Mouse (Mus musculus): Measurements from ENCODE around the gene Cmip. TPM values are rescaled to one million over a fixed set of nuclear protein-coding genes. Genes with fewer than 3 reads are reported as not detected.

Gene Cmip
- 13.9 and 14.3 TPM in 2 replicates for polyA plus RNA-seq (2015; fragmentation: Nextera tagmentation; extraction: Ambion mirVana)

DNA sequence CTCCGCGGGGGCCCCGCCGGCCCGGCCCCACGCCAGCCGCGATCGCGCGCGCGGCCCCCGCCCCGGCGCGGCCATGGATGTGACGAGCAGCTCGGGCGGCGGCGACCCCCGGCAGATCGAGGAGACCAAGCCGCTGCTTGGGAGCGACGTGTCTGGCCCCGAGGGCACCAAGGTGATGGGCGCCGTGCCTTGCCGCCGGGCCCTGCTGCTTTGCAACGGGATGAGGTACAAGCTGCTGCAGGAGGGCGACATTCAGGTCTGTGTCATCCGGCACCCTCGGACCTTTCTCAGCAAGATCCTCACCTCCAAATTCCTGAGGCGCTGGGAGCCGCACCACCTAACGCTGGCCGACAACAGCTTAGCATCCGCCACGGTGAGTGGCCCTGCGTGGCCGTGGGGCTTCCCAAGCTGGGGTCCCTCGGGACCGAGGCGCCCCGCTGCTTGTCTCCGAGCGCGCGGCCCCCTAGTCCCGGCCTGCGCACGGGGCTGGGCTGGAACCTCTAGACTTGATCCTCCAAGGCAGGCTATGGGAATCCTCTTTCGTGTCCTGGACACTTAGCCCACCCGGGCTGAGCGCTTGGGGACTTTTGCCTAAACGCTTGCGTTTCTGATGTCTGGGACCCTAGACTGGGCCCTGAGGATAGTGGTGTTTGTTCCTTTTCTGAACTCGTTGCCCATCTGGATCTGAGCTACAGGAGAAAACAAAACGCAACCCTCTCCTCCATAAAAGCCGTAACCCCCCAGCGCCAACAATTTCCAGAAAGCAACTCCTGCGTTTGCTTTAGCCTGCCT, at the start of gene Cmip:
Gene Cmip, plus strand, starts transcription at position 36 of the 792 bp plus-strand sequence.
- WGBS = under 1% methylated on average over 51 of the region's 65 CpGs
- ATAC-seq (ENCODE audit: low FRiP score, low read depth) = peak; percentile 29
- H3K9ac ChIP-seq = peak within 1 kb of the TSS; percentile 95

DNA sequence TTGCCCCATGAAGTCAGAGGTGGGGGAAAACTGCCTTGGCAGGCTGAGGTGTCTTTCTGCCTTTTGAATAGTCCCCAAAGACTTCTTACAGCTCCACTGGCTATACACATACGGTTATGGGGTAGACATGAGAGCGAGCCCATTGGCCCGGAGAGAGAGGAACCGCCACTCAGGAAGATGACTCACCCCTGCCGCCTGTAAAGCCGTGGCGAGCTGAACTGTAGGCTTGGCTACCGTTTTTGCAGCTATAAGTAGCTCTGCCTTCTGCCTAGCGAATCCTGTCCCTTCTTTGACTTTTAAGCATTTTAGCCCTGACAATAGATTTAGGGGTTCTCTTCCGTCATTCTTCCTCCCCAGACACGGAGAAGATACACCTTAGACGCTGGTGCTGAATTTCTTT, 47.7 kb upstream of the Cmip start:
- H3K4me3 ChIP-seq = no peak overlapping the region
- H3K9ac ChIP-seq = no peak overlapping the region
- H3K4me1 ChIP-seq = no peaks in the 10 kb centered on the region
- H3K4me2 ChIP-seq (replicated peaks) = no peak overlapping the region
- ATAC-seq (ENCODE audit: low FRiP score, low read depth) = 0 out of 2 replicates have a peak, but pooled peaks have one; percentile 24
- H3K27me3 ChIP-seq = no peaks in the 10 kb centered on the region
- H3K27ac ChIP-seq = no peak overlapping the region
- H3K36me3 ChIP-seq = peaks cover 55% of the 10 kb centered on the region
- 86% methylated on average over 12 of the region's 12 CpGs for whole genome bisulfite sequencing
- no peaks in the 10 kb centered on the region for H3K9me3 ChIP-seq

More for the DNA sequence above, at the start of gene Cmip:
- Histone ChIP-seq H3K27me3 (no peaks in the 10 kb centered on the region), H3K4me2 (replicated peaks) (peak within 1 kb of the TSS; percentile 89), H3K9me3 (no peaks in the 10 kb centered on the region), H3K36me3 (no peaks in the 10 kb centered on the region), H3K4me3 (peak within 1 kb of the TSS; percentile 96), H3K27ac (peak within 1 kb of the TSS; percentile 82), H3K4me1 (peaks cover 42% of the 10 kb centered on the region)

GRCm38 (mm10) chr8:117212100-117212499, 44.8 kb upstream of the Cmip start:
- no peak for ATAC-seq (ENCODE audit: low FRiP score, low read depth)
- Histone ChIP-seq H3K27ac (no peak overlapping the region), H3K9me3 (no peaks in the 10 kb centered on the region), H3K4me2 (replicated peaks) (no peak overlapping the region), H3K4me3 (no peak overlapping the region), H3K9ac (no peak overlapping the region), H3K27me3 (no peaks in the 10 kb centered on the region), H3K36me3 (peaks cover 55% of the 10 kb centered on the region), H3K4me1 (no peaks in the 10 kb centered on the region)
- 89% methylated on average over 11 of the region's 11 CpGs for WGBS

GRCm38 (mm10) chr8:117217724-117218123, 39.1 kb upstream of the Cmip start:
- no peaks in the 10 kb centered on the region for H3K4me1 ChIP-seq
- H3K36me3 ChIP-seq = peaks cover 24% of the 10 kb centered on the region
- H3K9me3 ChIP-seq = no peaks in the 10 kb centered on the region
- no peak overlapping the region for H3K4me2 ChIP-seq (replicated peaks)
- H3K4me3 ChIP-seq = no peak overlapping the region
- no peaks in the 10 kb centered on the region for H3K27me3 ChIP-seq
- no peak overlapping the region for H3K27ac ChIP-seq
- ATAC-seq (ENCODE audit: low FRiP score, low read depth) = no peak
- WGBS = 95% methylated on average over 2 of the region's 2 CpGs
- H3K9ac ChIP-seq = no peak overlapping the region

- Histone ChIP-seq H3K4me3 (no peak overlapping the region), H3K27me3 (no peaks in the 10 kb centered on the region), H3K27ac (no peak overlapping the region), H3K9ac (no peak overlapping the region), H3K36me3 (0 out of 2 replicates have a peak, but pooled peaks cover under 1% of the 10 kb centered on the region), H3K4me2 (replicated peaks) (no peak overlapping the region), H3K9me3 (no peaks in the 10 kb centered on the region), H3K4me1 (no peaks in the 10 kb centered on the region)
- 86% methylated on average over 6 of the region's 6 CpGs for WGBS
- no peak for ATAC-seq (ENCODE audit: low FRiP score, low read depth)
Measured at GRCm38 (mm10) chr8:117222396-117222795, 34.5 kb upstream of the Cmip start.

GRCm38 (mm10) chr8:117224630-117225029, 32.2 kb upstream of the Cmip start:
- Histone ChIP-seq H3K27me3 (no peaks in the 10 kb centered on the region), H3K4me2 (replicated peaks) (peak overlapping the region; percentile 58), H3K36me3 (no peaks in the 10 kb centered on the region), H3K9me3 (no peaks in the 10 kb centered on the region), H3K27ac (no peak overlapping the region), H3K4me1 (no peaks in the 10 kb centered on the region), H3K9ac (no peak overlapping the region), H3K4me3 (peak overlapping the region; percentile 30)
- WGBS = 14% methylated on average over 9 of the region's 9 CpGs
- peak; percentile 69; the same call in 1 of the 2 replicates for ATAC-seq (ENCODE audit: low FRiP score, low read depth)

DNA sequence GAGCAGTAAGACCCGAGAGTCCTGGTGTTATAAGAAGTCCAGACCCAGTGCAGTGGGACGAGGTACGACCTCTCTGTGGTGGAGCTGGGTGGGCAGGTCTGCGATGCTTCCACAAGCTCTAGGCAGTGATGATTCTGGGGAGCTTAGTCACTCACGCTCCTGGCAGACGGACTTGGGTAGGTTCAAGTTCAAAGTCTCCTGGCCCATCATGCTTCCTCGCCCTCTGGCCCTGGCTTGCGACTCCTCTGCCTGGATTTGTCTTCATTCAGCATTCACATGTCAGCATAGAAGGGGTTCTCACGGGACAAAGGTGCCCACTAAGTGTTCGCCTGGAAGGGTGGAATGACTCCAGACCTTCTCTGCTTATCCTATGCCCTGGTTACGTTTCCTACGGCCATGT, 30.6 kb upstream of the Cmip start:
- Histone ChIP-seq H3K36me3 (no peaks in the 10 kb centered on the region), H3K4me1 (no peaks in the 10 kb centered on the region), H3K27me3 (no peaks in the 10 kb centered on the region), H3K4me2 (replicated peaks) (no peak overlapping the region), H3K4me3 (no peak overlapping the region), H3K9me3 (no peaks in the 10 kb centered on the region), H3K9ac (no peak overlapping the region), H3K27ac (no peak overlapping the region)
- 86% methylated on average over 12 of the region's 12 CpGs for WGBS
- ATAC-seq (ENCODE audit: low FRiP score, low read depth) = no peak

- 89% methylated on average over 2 of the region's 2 CpGs for WGBS
- Histone ChIP-seq H3K4me3 (no peak overlapping the region), H3K4me1 (no peaks in the 10 kb centered on the region), H3K4me2 (replicated peaks) (no peak overlapping the region), H3K9me3 (no peaks in the 10 kb centered on the region), H3K27ac (no peak overlapping the region), H3K27me3 (no peaks in the 10 kb centered on the region), H3K36me3 (no peaks in the 10 kb centered on the region), H3K9ac (no peak overlapping the region)
- ATAC-seq (ENCODE audit: low FRiP score, low read depth) = no peak
Measured at GRCm38 (mm10) chr8:117227339-117227738, 29.5 kb upstream of the Cmip start.

DNA sequence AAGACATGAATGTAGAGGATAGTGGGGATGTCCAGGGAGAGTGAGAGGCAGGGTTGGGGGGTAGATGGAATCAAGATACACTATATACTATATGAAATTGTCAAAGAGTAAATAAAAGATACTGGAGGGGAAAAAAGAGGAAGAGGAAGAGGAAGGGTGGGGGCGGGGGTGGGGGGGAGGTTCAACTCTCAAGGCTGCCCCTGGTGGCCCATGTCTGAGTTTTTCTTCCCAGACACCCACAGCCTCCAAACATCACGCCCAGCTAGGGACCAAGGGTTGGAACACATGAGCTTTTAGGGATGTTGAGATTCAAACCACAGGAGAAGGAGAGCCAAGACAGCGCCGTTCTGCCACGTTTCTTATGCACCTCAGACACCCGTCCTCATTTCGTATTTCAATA, 23.7 kb upstream of the Cmip start:
- H3K27me3 ChIP-seq = no peaks in the 10 kb centered on the region
- no peak for ATAC-seq (ENCODE audit: low FRiP score, low read depth)
- H3K4me3 ChIP-seq = no peak overlapping the region
- H3K27ac ChIP-seq = no peak overlapping the region
- H3K4me1 ChIP-seq = no peaks in the 10 kb centered on the region
- H3K4me2 ChIP-seq (replicated peaks) = no peak overlapping the region
- H3K9me3 ChIP-seq = no peaks in the 10 kb centered on the region
- H3K36me3 ChIP-seq = no peaks in the 10 kb centered on the region
- no peak overlapping the region for H3K9ac ChIP-seq
- 90% methylated on average over 7 of the region's 7 CpGs for WGBS

- no peak overlapping the region for H3K9ac ChIP-seq
- no peaks in the 10 kb centered on the region for H3K4me1 ChIP-seq
- no peak overlapping the region for H3K4me3 ChIP-seq
- H3K4me2 ChIP-seq (replicated peaks) = no peak overlapping the region
- no peak for ATAC-seq (ENCODE audit: low FRiP score, low read depth)
- H3K27ac ChIP-seq = no peak overlapping the region
- 93% methylated on average over 4 of the region's 4 CpGs for whole genome bisulfite sequencing
- H3K9me3 ChIP-seq = no peaks in the 10 kb centered on the region
- no peaks in the 10 kb centered on the region for H3K27me3 ChIP-seq
- H3K36me3 ChIP-seq = no peaks in the 10 kb centered on the region
Measured at GRCm38 (mm10) chr8:117236531-117236930, 20.3 kb upstream of the Cmip start.

- no peak overlapping the region for H3K4me3 ChIP-seq
- H3K9ac ChIP-seq = no peak overlapping the region
- H3K9me3 ChIP-seq = no peaks in the 10 kb centered on the region
- H3K27me3 ChIP-seq = no peaks in the 10 kb centered on the region
- no peak for ATAC-seq (ENCODE audit: low FRiP score, low read depth)
- no peak overlapping the region for H3K27ac ChIP-seq
- H3K36me3 ChIP-seq = no peaks in the 10 kb centered on the region
- no peak overlapping the region for H3K4me2 ChIP-seq (replicated peaks)
- 69% methylated on average over 5 of the region's 5 CpGs for whole genome bisulfite sequencing
- no peaks in the 10 kb centered on the region for H3K4me1 ChIP-seq
Measured at GRCm38 (mm10) chr8:117240326-117240725, 16.5 kb upstream of the Cmip start.

DNA sequence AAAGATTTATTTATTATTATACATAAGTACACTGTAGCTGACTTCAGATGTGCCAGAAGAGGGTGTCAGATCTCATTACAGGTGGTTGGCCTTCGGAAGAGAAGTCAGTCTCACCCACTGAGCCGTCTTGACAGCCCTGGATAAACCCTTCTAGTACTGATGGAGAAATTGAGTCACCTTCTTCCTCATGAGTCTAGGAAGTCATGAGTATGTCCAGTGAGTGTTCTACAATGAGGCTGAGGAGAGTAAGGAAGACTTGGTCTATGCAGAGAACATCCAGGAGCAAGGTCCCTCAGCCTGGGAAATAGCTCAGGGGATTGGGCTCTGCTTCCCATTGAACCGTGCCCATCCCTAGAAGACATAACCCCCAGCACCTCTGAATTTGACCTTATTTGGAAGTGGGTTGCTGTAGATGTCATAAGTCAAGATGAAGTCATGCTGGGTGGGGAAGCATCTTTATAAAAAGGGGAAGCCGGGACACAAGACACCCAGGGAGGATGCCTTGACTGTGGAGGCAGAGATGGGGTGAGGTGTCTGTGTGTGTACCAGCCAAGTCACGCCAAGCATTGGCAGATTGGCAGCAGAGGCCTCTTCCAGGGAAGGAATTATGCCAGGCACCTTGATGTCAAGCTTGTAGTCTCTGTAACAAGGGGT, 15.9 kb upstream of the Cmip start:
- Histone ChIP-seq H3K27me3 (no peaks in the 10 kb centered on the region), H3K4me1 (no peaks in the 10 kb centered on the region), H3K27ac (no peak overlapping the region), H3K9me3 (no peaks in the 10 kb centered on the region), H3K4me3 (no peak overlapping the region), H3K4me2 (replicated peaks) (no peak overlapping the region), H3K9ac (no peak overlapping the region), H3K36me3 (no peaks in the 10 kb centered on the region)
- WGBS = 76% methylated on average over 5 of the region's 5 CpGs
- no peak for ATAC-seq (ENCODE audit: low FRiP score, low read depth)
